Mouse (Mus musculus): ENCODE measurements around the gene 1700008O03Rik. TPM values are rescaled to one million over a fixed set of nuclear protein-coding genes. Genes with fewer than 3 reads are reported as not detected.

Gene 1700008O03Rik
- polyA plus RNA-seq, 1 experiment from 2014 or later, result 0.31 TPM

GRCm38 (mm10) chr7:44322290-44322689 is 63.3 kb downstream of the 1700008O03Rik start:
- Histone ChIP-seq H3K36me3 (ENCODE audit: control insufficient read depth, insufficient read depth, low read length) (no peaks in the 10 kb centered on the region), H3K4me2 (no peak overlapping the region), H3K27ac (ENCODE audit: low read depth, low read length) (no peak overlapping the region), H3K27me3 (ENCODE audit: control insufficient read depth, insufficient read depth, low read length) (no peaks in the 10 kb centered on the region), H3K4me3 (ENCODE audit: low read depth, low read length) (no peak overlapping the region), H3K4me1 (ENCODE audit: control insufficient read depth, insufficient read depth, low read length) (peaks cover 4% of the 10 kb centered on the region), H3K9ac (ENCODE audit: low read length) (no peak overlapping the region), H3K9me3 (ENCODE audit: control insufficient read depth, low read length) (no peaks in the 10 kb centered on the region)
- DNase-seq (ENCODE audit: low spot score, missing footprints) (no peak), ATAC-seq (ENCODE audit: low FRiP score) (no peak)
- 89% methylated on average over 1 of the region's 1 CpGs for WGBS

- no peak overlapping the region for H3K27ac ChIP-seq (ENCODE audit: low read depth, low read length)
- H3K4me3 ChIP-seq (ENCODE audit: low read depth, low read length), result no peak overlapping the region
- DNase-seq (ENCODE audit: low spot score, missing footprints) (no peak), ATAC-seq (ENCODE audit: low FRiP score) (no peak)
- no peaks in the 10 kb centered on the region for H3K36me3 ChIP-seq (ENCODE audit: control insufficient read depth, insufficient read depth, low read length)
- WGBS, result 56% methylated on average over 8 of the region's 8 CpGs
- no peak overlapping the region for H3K4me2 ChIP-seq
- no peak overlapping the region for H3K9ac ChIP-seq (ENCODE audit: low read length)
- H3K9me3 ChIP-seq (ENCODE audit: control insufficient read depth, low read length), result no peaks in the 10 kb centered on the region
- H3K4me1 ChIP-seq (ENCODE audit: control insufficient read depth, insufficient read depth, low read length), result no peaks in the 10 kb centered on the region
- H3K27me3 ChIP-seq (ENCODE audit: control insufficient read depth, insufficient read depth, low read length), result no peaks in the 10 kb centered on the region
These were observed 64.7 kb downstream of the 1700008O03Rik start for GRCm38 (mm10) chr7:44320886-44321285.

- DNase-seq (ENCODE audit: low spot score, missing footprints), result peak; percentile 84
- no peaks in the 10 kb centered on the region for H3K27me3 ChIP-seq (ENCODE audit: control insufficient read depth, insufficient read depth, low read length)
- no peak overlapping the region for H3K9ac ChIP-seq (ENCODE audit: low read length)
- H3K9me3 ChIP-seq (ENCODE audit: control insufficient read depth, low read length), result no peaks in the 10 kb centered on the region
- 34% methylated on average over 4 of the region's 4 CpGs for WGBS
- H3K27ac ChIP-seq (ENCODE audit: low read depth, low read length), result no peak overlapping the region
- peak; percentile 66; the same call in 1 of the 2 replicates for ATAC-seq (ENCODE audit: low FRiP score)
- H3K4me3 ChIP-seq (ENCODE audit: low read depth, low read length), result no peak overlapping the region
- H3K36me3 ChIP-seq (ENCODE audit: control insufficient read depth, insufficient read depth, low read length), result 0 out of 2 replicates have a peak, but pooled peaks cover 2% of the 10 kb centered on the region
- no peak overlapping the region for H3K4me2 ChIP-seq
- H3K4me1 ChIP-seq (ENCODE audit: control insufficient read depth, insufficient read depth, low read length), result no peaks in the 10 kb centered on the region
These were observed 67.7 kb downstream of the 1700008O03Rik start for GRCm38 (mm10) chr7:44317913-44318312.

GRCm38 (mm10) chr7:44312484-44312883 is 73.1 kb downstream of the 1700008O03Rik start:
- Histone ChIP-seq H3K36me3 (ENCODE audit: control insufficient read depth, insufficient read depth, low read length) (0 out of 2 replicates have a peak, but pooled peaks cover 2% of the 10 kb centered on the region), H3K4me3 (ENCODE audit: low read depth, low read length) (no peak overlapping the region), H3K4me2 (no peak overlapping the region), H3K27ac (ENCODE audit: low read depth, low read length) (no peak overlapping the region), H3K4me1 (ENCODE audit: control insufficient read depth, insufficient read depth, low read length) (peaks cover 16% of the 10 kb centered on the region), H3K27me3 (ENCODE audit: control insufficient read depth, insufficient read depth, low read length) (peaks cover 8% of the 10 kb centered on the region), H3K9ac (ENCODE audit: low read length) (no peak overlapping the region), H3K9me3 (ENCODE audit: control insufficient read depth, low read length) (no peaks in the 10 kb centered on the region)
- no peak for DNase-seq (ENCODE audit: low spot score, missing footprints)
- no peak for ATAC-seq (ENCODE audit: low FRiP score)
- WGBS, result 64% methylated on average over 16 of the region's 16 CpGs

GRCm38 (mm10) chr7:44311713-44312304 is 73.8 kb downstream of the 1700008O03Rik start:
- Histone ChIP-seq H3K4me2 (peak overlapping the region; percentile 98), H3K9ac (ENCODE audit: low read length) (no peak overlapping the region), H3K9me3 (ENCODE audit: control insufficient read depth, low read length) (no peaks in the 10 kb centered on the region), H3K4me3 (ENCODE audit: low read depth, low read length) (no peak overlapping the region; the same call in 1 of the 2 replicates), H3K36me3 (ENCODE audit: control insufficient read depth, insufficient read depth, low read length) (0 out of 2 replicates have a peak, but pooled peaks cover 2% of the 10 kb centered on the region), H3K27me3 (ENCODE audit: control insufficient read depth, insufficient read depth, low read length) (peaks cover 12% of the 10 kb centered on the region), H3K27ac (ENCODE audit: low read depth, low read length) (no peak overlapping the region; the same call in 1 of the 2 replicates), H3K4me1 (ENCODE audit: control insufficient read depth, insufficient read depth, low read length) (peaks cover 16% of the 10 kb centered on the region)
- DNase-seq (ENCODE audit: low spot score, missing footprints) (peak; percentile 82), ATAC-seq (ENCODE audit: low FRiP score) (peak; percentile 2; the same call in 1 of the 2 replicates)
- WGBS, result 13% methylated on average over 6 of the region's 6 CpGs

GRCm38 (mm10) chr7:44310878-44311712 is 74.5 kb downstream of the 1700008O03Rik start:
- Histone ChIP-seq H3K9ac (ENCODE audit: low read length) (peak overlapping the region; percentile 64), H3K27me3 (ENCODE audit: control insufficient read depth, insufficient read depth, low read length) (peaks cover 12% of the 10 kb centered on the region)

GRCm38 (mm10) chr7:44310285-44310877 is 75.2 kb downstream of the 1700008O03Rik start:
- 0 out of 2 replicates have a peak, but pooled peaks cover 2% of the 10 kb centered on the region for H3K36me3 ChIP-seq (ENCODE audit: control insufficient read depth, insufficient read depth, low read length)
- peak overlapping the region; percentile 20; the same call in 1 of the 2 replicates for H3K27ac ChIP-seq (ENCODE audit: low read depth, low read length)
- whole genome bisulfite sequencing, result under 1% methylated on average over 34 of the region's 40 CpGs
- peaks cover 21% of the 10 kb centered on the region for H3K4me1 ChIP-seq (ENCODE audit: control insufficient read depth, insufficient read depth, low read length)
- ATAC-seq (ENCODE audit: low FRiP score) (peak; percentile 54), DNase-seq (ENCODE audit: low spot score, missing footprints) (peak; percentile 93)
- peak overlapping the region; percentile 50 for H3K4me3 ChIP-seq (ENCODE audit: low read depth, low read length)
- H3K9ac ChIP-seq (ENCODE audit: low read length), result peak overlapping the region; percentile 64
- H3K4me2 ChIP-seq, result peak overlapping the region; percentile 98
- peaks cover 12% of the 10 kb centered on the region for H3K27me3 ChIP-seq (ENCODE audit: control insufficient read depth, insufficient read depth, low read length)
- no peaks in the 10 kb centered on the region for H3K9me3 ChIP-seq (ENCODE audit: control insufficient read depth, low read length)

More at GRCm38 (mm10) chr7:44310878-44311712, 74.5 kb downstream of the 1700008O03Rik start:
- H3K9me3 ChIP-seq (ENCODE audit: control insufficient read depth, low read length), result no peaks in the 10 kb centered on the region
- H3K4me3 ChIP-seq (ENCODE audit: low read depth, low read length), result peak overlapping the region; percentile 50
- H3K36me3 ChIP-seq (ENCODE audit: control insufficient read depth, insufficient read depth, low read length), result 0 out of 2 replicates have a peak, but pooled peaks cover 2% of the 10 kb centered on the region
- peak overlapping the region; percentile 98 for H3K4me2 ChIP-seq
- peak overlapping the region; percentile 20; the same call in 1 of the 2 replicates for H3K27ac ChIP-seq (ENCODE audit: low read depth, low read length)
- WGBS, result 1% methylated on average over 31 of the region's 38 CpGs
- DNase-seq (ENCODE audit: low spot score, missing footprints) (peak; percentile 94), ATAC-seq (ENCODE audit: low FRiP score) (peak; percentile 67)
- peaks cover 16% of the 10 kb centered on the region for H3K4me1 ChIP-seq (ENCODE audit: control insufficient read depth, insufficient read depth, low read length)

Measured in midbrain, embryonic 11.5 days (tissue).